Mouse (Mus musculus): ENCODE measurements around the gene Olfr115. TPM values are rescaled to one million over a fixed set of nuclear protein-coding genes. Genes with fewer than 3 reads are reported as not detected.

Gene Olfr115
- polyA plus RNA-seq (2011; ENCODE audit: insufficient read depth, insufficient read length, low replicate concordance, missing spikeins): not detected in 2 replicates

DNA sequence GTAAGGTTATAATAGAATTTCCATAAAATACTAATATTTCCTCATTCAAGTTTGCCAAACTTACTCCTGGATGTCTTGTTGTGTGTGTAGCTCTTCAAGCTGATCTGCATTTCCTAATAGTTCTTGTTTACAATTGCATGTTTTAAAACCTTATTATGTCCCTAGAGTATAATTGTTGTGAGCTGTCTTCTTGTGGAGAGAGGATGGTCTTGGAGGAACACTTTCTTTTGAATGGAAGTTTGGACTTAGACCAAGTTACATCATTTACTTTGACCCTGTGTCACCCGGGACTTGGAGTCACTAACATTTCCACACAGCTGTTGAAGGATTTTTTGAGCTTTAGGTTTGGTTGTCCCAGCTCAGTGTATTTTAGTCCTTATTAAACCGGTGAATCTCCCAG, at the start of gene Olfr115, which contains the start of gene Olfr116:
Gene Olfr115 (minus strand): TSS at position 101 of the 400 bp plus-strand sequence.
Gene Olfr116 (minus strand): TSS at position 191 of the 400 bp plus-strand sequence.
- 66% methylated on average over 2 of the region's 2 CpGs for WGBS
- TF ChIP-seq POLR2A (IDR thresholded peaks at IDR 0.05; ENCODE audit: borderline replicate concordance, control insufficient read depth, low read depth, low read length): no peak
- no peak for TF ChIP-seq CTCF (IDR thresholded peaks at IDR 0.05; ENCODE audit: control insufficient read depth, insufficient read depth, low read length)
- H3K4me3 ChIP-seq (replicated peaks; ENCODE audit: control insufficient read depth, low read depth, low read length): no peak within 1 kb of the TSS
- H3K27ac ChIP-seq (ENCODE audit: control insufficient read depth, insufficient read depth, low read depth, low read length, poor library complexity): no peak within 1 kb of the TSS
- H3K4me1 ChIP-seq (ENCODE audit: control insufficient read depth, insufficient read depth, low read length): no peaks in the 10 kb centered on the region

DNA sequence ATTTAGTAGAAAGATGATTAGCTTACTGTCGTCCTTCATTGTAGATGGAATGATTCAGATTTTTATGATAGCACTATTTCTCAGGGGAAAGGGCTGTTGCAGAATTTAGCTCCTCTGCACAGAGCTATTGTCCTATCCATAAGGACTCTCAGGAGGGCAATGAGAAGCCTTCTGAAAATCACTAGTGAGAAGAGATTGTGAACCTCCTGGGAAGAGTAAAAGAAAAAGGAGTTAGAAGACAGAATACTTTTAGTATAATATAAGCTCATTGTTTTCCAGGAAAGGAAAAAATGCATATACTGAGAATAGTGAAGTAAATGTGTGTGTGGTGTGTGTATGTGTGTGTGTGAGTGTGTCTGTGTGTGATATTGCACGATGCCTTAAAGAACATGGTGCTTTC, 39.8 kb upstream of the Olfr115 start, which contains the start of gene Olfr118:
Gene Olfr118 (plus strand): TSS at position 301 of the 400 bp plus-strand sequence.
- no peak within 1 kb of the TSS for H3K4me3 ChIP-seq (replicated peaks; ENCODE audit: control insufficient read depth, low read depth, low read length)
- TF ChIP-seq CTCF (IDR thresholded peaks at IDR 0.05; ENCODE audit: control insufficient read depth, insufficient read depth, low read length): no peak
- TF ChIP-seq POLR2A (IDR thresholded peaks at IDR 0.05; ENCODE audit: borderline replicate concordance, control insufficient read depth, low read depth, low read length): no peak
- H3K4me1 ChIP-seq (ENCODE audit: control insufficient read depth, insufficient read depth, low read length): no peaks in the 10 kb centered on the region
- H3K27ac ChIP-seq (ENCODE audit: control insufficient read depth, insufficient read depth, low read depth, low read length, poor library complexity): no peak within 1 kb of the TSS
- WGBS: 54% methylated on average over 2 of the region's 2 CpGs

- 46% methylated on average over 1 of the region's 1 CpGs for WGBS
- TF ChIP-seq CTCF (IDR thresholded peaks at IDR 0.05; ENCODE audit: control insufficient read depth, insufficient read depth, low read length) (no peak), POLR2A (IDR thresholded peaks at IDR 0.05; ENCODE audit: borderline replicate concordance, control insufficient read depth, low read depth, low read length) (no peak)
- H3K4me1 ChIP-seq (ENCODE audit: control insufficient read depth, insufficient read depth, low read length): no peaks in the 10 kb centered on the region
- H3K4me3 ChIP-seq (replicated peaks; ENCODE audit: control insufficient read depth, low read depth, low read length): no peak within 1 kb of the TSS
- H3K27ac ChIP-seq (ENCODE audit: control insufficient read depth, insufficient read depth, low read depth, low read length, poor library complexity): no peak within 1 kb of the TSS
Measured at GRCm38 (mm10) chr17:37663682-37664081, 36.8 kb upstream of the Olfr115 start, which contains the start of gene Olfr117. Gene Olfr117, minus strand, starts transcription at chr17:37663782.

DNA sequence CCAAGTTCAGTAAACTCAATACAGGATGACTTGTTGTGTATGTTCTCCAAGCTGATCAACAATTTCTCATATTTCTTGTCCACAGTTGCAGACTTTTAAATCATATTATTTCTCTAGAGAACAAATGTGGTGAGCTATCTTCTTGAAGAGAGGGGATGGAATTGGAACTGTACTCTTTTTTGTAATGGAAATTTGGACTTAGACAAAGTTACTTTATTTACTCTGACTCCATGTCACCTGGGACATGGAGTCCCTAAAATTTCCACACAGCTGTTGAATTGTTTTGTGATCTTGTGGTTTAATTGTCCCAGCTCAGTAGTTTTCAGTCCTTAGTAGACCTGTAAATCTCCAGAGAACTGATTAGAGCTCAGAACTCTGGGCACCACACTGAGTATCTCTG, 34.3 kb downstream of the Olfr115 start, which contains the start of gene Olfr114:
Gene Olfr114 (minus strand): TSS at position 101 of the 400 bp plus-strand sequence.
- no peak within 1 kb of the TSS for H3K4me3 ChIP-seq (replicated peaks; ENCODE audit: control insufficient read depth, low read depth, low read length)
- H3K4me1 ChIP-seq (ENCODE audit: control insufficient read depth, insufficient read depth, low read length): no peaks in the 10 kb centered on the region
- H3K27ac ChIP-seq (ENCODE audit: control insufficient read depth, insufficient read depth, low read depth, low read length, poor library complexity): no peak within 1 kb of the TSS
- TF ChIP-seq CTCF (IDR thresholded peaks at IDR 0.05; ENCODE audit: control insufficient read depth, insufficient read depth, low read length) (no peak), POLR2A (IDR thresholded peaks at IDR 0.05; ENCODE audit: borderline replicate concordance, control insufficient read depth, low read depth, low read length) (no peak)

DNA sequence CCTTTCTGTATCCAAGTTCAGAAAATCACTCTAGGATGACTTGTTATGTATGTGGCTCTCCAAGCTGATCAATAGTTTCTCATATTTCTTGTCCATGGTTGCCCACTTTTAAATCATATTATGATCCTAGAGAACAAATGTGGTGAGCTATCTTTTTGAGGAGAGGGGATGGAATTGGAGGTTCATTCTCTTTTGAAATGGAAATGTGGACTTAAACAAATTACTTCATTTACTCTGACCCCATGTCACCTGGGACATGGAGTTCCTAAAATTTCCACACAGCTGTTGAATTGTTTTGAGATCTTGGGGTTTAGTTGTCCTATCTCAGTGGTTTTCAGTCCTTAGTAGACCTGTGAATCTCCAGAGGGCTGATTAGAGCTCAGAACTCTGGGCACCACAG, 49.3 kb downstream of the Olfr115 start, which contains the start of gene Olfr113:
Gene Olfr113 (minus strand): TSS at position 101 of the 400 bp plus-strand sequence.
- H3K4me1 ChIP-seq (ENCODE audit: control insufficient read depth, insufficient read depth, low read length): no peaks in the 10 kb centered on the region
- no peak for TF ChIP-seq CTCF (IDR thresholded peaks at IDR 0.05; ENCODE audit: control insufficient read depth, insufficient read depth, low read length)
- TF ChIP-seq POLR2A (IDR thresholded peaks at IDR 0.05; ENCODE audit: borderline replicate concordance, control insufficient read depth, low read depth, low read length): no peak
- no peak within 1 kb of the TSS for H3K4me3 ChIP-seq (replicated peaks; ENCODE audit: control insufficient read depth, low read depth, low read length)
- H3K27ac ChIP-seq (ENCODE audit: control insufficient read depth, insufficient read depth, low read depth, low read length, poor library complexity): no peak within 1 kb of the TSS

- no peaks in the 10 kb centered on the region for H3K4me1 ChIP-seq (ENCODE audit: control insufficient read depth, insufficient read depth, low read length)
- TF ChIP-seq CTCF (IDR thresholded peaks at IDR 0.05; ENCODE audit: control insufficient read depth, insufficient read depth, low read length): no peak
- TF ChIP-seq POLR2A (IDR thresholded peaks at IDR 0.05; ENCODE audit: borderline replicate concordance, control insufficient read depth, low read depth, low read length): no peak
- no peak within 1 kb of the TSS for H3K4me3 ChIP-seq (replicated peaks; ENCODE audit: control insufficient read depth, low read depth, low read length)
- H3K27ac ChIP-seq (ENCODE audit: control insufficient read depth, insufficient read depth, low read depth, low read length, poor library complexity): no peak within 1 kb of the TSS
Measured at GRCm38 (mm10) chr17:37569351-37569750, 57.6 kb downstream of the Olfr115 start, which contains the start of gene Olfr112. Gene Olfr112, minus strand, starts transcription at chr17:37569451.

Other genes with a start within 250 kb of the Olfr115 start
- gene Olfr105-ps, start 248.1 kb downstream of the Olfr115 start, polyA plus RNA-seq (2011; ENCODE audit: insufficient read depth, insufficient read length, low replicate concordance, missing spikeins): not detected in 2 replicates
- not detected in 2 replicates for gene Olfr106-ps, start 236.7 kb downstream of the Olfr115 start, polyA plus RNA-seq (2011; ENCODE audit: insufficient read depth, insufficient read length, low replicate concordance, missing spikeins)
- not detected in 2 replicates for gene Olfr107, start 227.9 kb downstream of the Olfr115 start, polyA plus RNA-seq (2011; ENCODE audit: insufficient read depth, insufficient read length, low replicate concordance, missing spikeins)
- not detected in 2 replicates for gene Olfr108, start 181.6 kb downstream of the Olfr115 start, polyA plus RNA-seq (2011; ENCODE audit: insufficient read depth, insufficient read length, low replicate concordance, missing spikeins)
- gene Olfr109, start 168.2 kb downstream of the Olfr115 start, polyA plus RNA-seq (2011; ENCODE audit: insufficient read depth, insufficient read length, low replicate concordance, missing spikeins): not detected in 2 replicates
- not detected in 2 replicates for gene H2-M2, start 143.6 kb downstream of the Olfr115 start, polyA plus RNA-seq (2011; ENCODE audit: insufficient read depth, insufficient read length, low replicate concordance, missing spikeins)
- gene Olfr110, start 134.6 kb downstream of the Olfr115 start, polyA plus RNA-seq (2011; ENCODE audit: insufficient read depth, insufficient read length, low replicate concordance, missing spikeins): 0.59 and 1.5 TPM in 2 replicates
- gene Olfr111, start 119.1 kb downstream of the Olfr115 start, polyA plus RNA-seq (2011; ENCODE audit: insufficient read depth, insufficient read length, low replicate concordance, missing spikeins): not detected in 2 replicates
- gene Olfr112, start 57.7 kb downstream of the Olfr115 start, polyA plus RNA-seq (2011; ENCODE audit: insufficient read depth, insufficient read length, low replicate concordance, missing spikeins): not detected in 2 replicates
- not detected in 2 replicates for gene Olfr113, start 49.4 kb downstream of the Olfr115 start, polyA plus RNA-seq (2011; ENCODE audit: insufficient read depth, insufficient read length, low replicate concordance, missing spikeins)
- not detected in 2 replicates for gene Olfr114, start 34.4 kb downstream of the Olfr115 start, polyA plus RNA-seq (2011; ENCODE audit: insufficient read depth, insufficient read length, low replicate concordance, missing spikeins)
- gene Olfr116, start 90 bp upstream of the Olfr115 start, polyA plus RNA-seq (2011; ENCODE audit: insufficient read depth, insufficient read length, low replicate concordance, missing spikeins): not detected in 2 replicates
- gene Olfr117, start 36.7 kb upstream of the Olfr115 start, polyA plus RNA-seq (2011; ENCODE audit: insufficient read depth, insufficient read length, low replicate concordance, missing spikeins): not detected in 2 replicates
- not detected in 2 replicates for gene Olfr118, start 39.9 kb upstream of the Olfr115 start, polyA plus RNA-seq (2011; ENCODE audit: insufficient read depth, insufficient read length, low replicate concordance, missing spikeins)
- not detected in 2 replicates for gene Olfr119, start 69.5 kb upstream of the Olfr115 start, polyA plus RNA-seq (2011; ENCODE audit: insufficient read depth, insufficient read length, low replicate concordance, missing spikeins)
- not detected in 2 replicates for gene Olfr120, start 94.7 kb upstream of the Olfr115 start, polyA plus RNA-seq (2011; ENCODE audit: insufficient read depth, insufficient read length, low replicate concordance, missing spikeins)
- gene Olfr121, start 121.7 kb upstream of the Olfr115 start, polyA plus RNA-seq (2011; ENCODE audit: insufficient read depth, insufficient read length, low replicate concordance, missing spikeins): not detected in 2 replicates
- gene Olfr122, start 141.5 kb upstream of the Olfr115 start, polyA plus RNA-seq (2011; ENCODE audit: insufficient read depth, insufficient read length, low replicate concordance, missing spikeins): not detected in 2 replicates
- gene Olfr123, start 166.4 kb upstream of the Olfr115 start, polyA plus RNA-seq (2011; ENCODE audit: insufficient read depth, insufficient read length, low replicate concordance, missing spikeins): not detected in 2 replicates
- not detected in 2 replicates for gene Olfr124, start 172.8 kb upstream of the Olfr115 start, polyA plus RNA-seq (2011; ENCODE audit: insufficient read depth, insufficient read length, low replicate concordance, missing spikeins)
- gene Olfr125, start 205.8 kb upstream of the Olfr115 start, polyA plus RNA-seq (2011; ENCODE audit: insufficient read depth, insufficient read length, low replicate concordance, missing spikeins): not detected in 2 replicates
- gene Olfr126, start 220.4 kb upstream of the Olfr115 start, polyA plus RNA-seq (2011; ENCODE audit: insufficient read depth, insufficient read length, low replicate concordance, missing spikeins): not detected in 2 replicates

Measured in bone marrow, adult 2 months (tissue).